Mouse (Mus musculus) kidney, embryonic 15.5 days (tissue): ENCODE measurements around the gene Efcab10. TPM values are rescaled to one million over a fixed set of nuclear protein-coding genes. Genes with fewer than 3 reads are reported as not detected.
A peak's percentile ranks its signal among the peaks of the same experiment; 100 is the strongest.

Experiments
- ATAC-seq: fragments of 200-750 bp; cut with Nextera tagmentation; replicated peaks from 2 replicates; pipeline ENCODE4 v1.8.0; 2017; ENCODE audit warnings: moderate TSS enrichment; ENCODE audit not compliant: low FRiP score
- H3K27ac ChIP-seq: fragments of 300-500 bp; sonication (generic); 2 replicates; pipeline ENCODE4 v1.5.1; 2015; ENCODE audit warnings: mild to moderate bottlenecking, inconsistent platforms
- H3K27me3 ChIP-seq: fragments of 300-500 bp; sonication (generic); 2 replicates; pipeline ENCODE4 v1.6.1; 2015; ENCODE audit warnings: inconsistent platforms
- H3K36me3 ChIP-seq: fragments of 300-500 bp; sonication (generic); 2 replicates; pipeline ENCODE4 v1.6.1; 2015; ENCODE audit warnings: inconsistent platforms
- H3K4me1 ChIP-seq: fragments of 300-500 bp; sonication (generic); 2 replicates; pipeline ENCODE4 v1.6.1; 2015; ENCODE audit warnings: inconsistent platforms
- H3K4me2 ChIP-seq: fragments of 300-500 bp; sonication (generic); 2 replicates; pipeline ENCODE4 v1.6.1; 2015; ENCODE audit warnings: moderate library complexity, mild to moderate bottlenecking, inconsistent platforms
- H3K4me3 ChIP-seq: fragments of 300-500 bp; sonication (generic); replicated peaks from 2 replicates; pipeline ENCODE4 v1.5.1; 2015; ENCODE audit warnings: mild to moderate bottlenecking, inconsistent platforms
- H3K9ac ChIP-seq: fragments of 300-500 bp; sonication (generic); 2 replicates; pipeline ENCODE4 v1.6.1; 2015; ENCODE audit warnings: mild to moderate bottlenecking, inconsistent platforms
- H3K9me3 ChIP-seq: fragments of 300-500 bp; sonication (generic); replicated peaks from 2 replicates; pipeline ENCODE4 v1.6.1; 2016; ENCODE audit warnings: inconsistent platforms
- WGBS: fragments of 180-500 bp; shearing (Covaris S2); methylation state at CpG from one replicate; pipeline ENCODE4 v1.1.7; 2015; ENCODE audit warnings: mixed read lengths; 5-methylcytosine and 5-hydroxymethylcytosine counted together
- polyA plus RNA-seq: library from polyadenylated mRNA; unstranded; fragments of >200 nt; fragmentation: Nextera tagmentation; extraction: Ambion mirVana; gene quantifications from 2 replicates; pipeline ENCODE4 v1.2.1, GENCODE M21; 2015

The Efcab10 gene
- polyA plus RNA-seq, 1 experiment from 2014 or later, result 0.65 TPM

- Histone ChIP-seq H3K9ac (0 out of 2 replicates have a peak overlapping the region, but pooled peaks have one; percentile 14), H3K9me3 (no peaks in the 10 kb centered on the region), H3K4me3 (peak overlapping the region; percentile 35), H3K4me2 (peak overlapping the region; percentile 61), H3K27ac (no peak overlapping the region), H3K36me3 (no peaks in the 10 kb centered on the region), H3K27me3 (0 out of 2 replicates have a peak, but pooled peaks cover 3% of the 10 kb centered on the region), H3K4me1 (peaks cover 8% of the 10 kb centered on the region)
- WGBS, result 16% methylated on average over 22 of the region's 22 CpGs
- ATAC-seq, result peak; percentile 86
Measured at GRCm38 (mm10) chr12:33379624-33380445, 14.8 kb upstream of the Efcab10 start.

GRCm38 (mm10) chr12:33388842-33389241, 5.8 kb upstream of the Efcab10 start:
- no peaks in the 10 kb centered on the region for H3K36me3 ChIP-seq
- no peak overlapping the region for H3K9ac ChIP-seq
- H3K4me3 ChIP-seq, result no peak overlapping the region
- WGBS, result 11% methylated on average over 5 of the region's 5 CpGs
- H3K9me3 ChIP-seq, result no peaks in the 10 kb centered on the region
- no peak overlapping the region for H3K27ac ChIP-seq
- no peak overlapping the region for H3K4me2 ChIP-seq
- peaks cover 11% of the 10 kb centered on the region; the same call in 1 of the 2 replicates for H3K27me3 ChIP-seq
- no peaks in the 10 kb centered on the region for H3K4me1 ChIP-seq
- 0 out of 2 replicates have a peak, but pooled peaks have one; percentile 49 for ATAC-seq

GRCm38 (mm10) chr12:33390844-33391560, 3.7 kb upstream of the Efcab10 start:
- peaks cover 11% of the 10 kb centered on the region for H3K4me1 ChIP-seq
- H3K9me3 ChIP-seq, result no peaks in the 10 kb centered on the region
- peaks cover 11% of the 10 kb centered on the region; the same call in 1 of the 2 replicates for H3K27me3 ChIP-seq
- H3K4me2 ChIP-seq, result no peak overlapping the region
- no peak overlapping the region for H3K9ac ChIP-seq
- H3K27ac ChIP-seq, result no peak overlapping the region
- 61% methylated on average over 2 of the region's 2 CpGs for WGBS
- no peak for ATAC-seq
- no peak overlapping the region for H3K4me3 ChIP-seq
- H3K36me3 ChIP-seq, result no peaks in the 10 kb centered on the region

GRCm38 (mm10) chr12:33403265-33403693, 8.6 kb downstream of the Efcab10 start:
- WGBS, result 25% methylated on average over 7 of the region's 7 CpGs
- H3K4me1 ChIP-seq, result 0 out of 2 replicates have a peak, but pooled peaks cover 3% of the 10 kb centered on the region
- H3K9me3 ChIP-seq, result no peaks in the 10 kb centered on the region
- no peaks in the 10 kb centered on the region for H3K27me3 ChIP-seq
- no peak overlapping the region for H3K27ac ChIP-seq
- H3K4me3 ChIP-seq, result no peak overlapping the region
- no peak overlapping the region for H3K9ac ChIP-seq
- ATAC-seq, result 0 out of 2 replicates have a peak, but pooled peaks have one; percentile 18
- no peak overlapping the region for H3K4me2 ChIP-seq
- H3K36me3 ChIP-seq, result no peaks in the 10 kb centered on the region

GRCm38 (mm10) chr12:33404996-33405395, 10.3 kb downstream of the Efcab10 start:
- 76% methylated on average over 5 of the region's 5 CpGs for WGBS
- Histone ChIP-seq H3K9me3 (no peaks in the 10 kb centered on the region), H3K4me1 (0 out of 2 replicates have a peak, but pooled peaks cover 3% of the 10 kb centered on the region), H3K9ac (no peak overlapping the region), H3K36me3 (no peaks in the 10 kb centered on the region), H3K4me3 (no peak overlapping the region), H3K27ac (no peak overlapping the region), H3K27me3 (no peaks in the 10 kb centered on the region), H3K4me2 (no peak overlapping the region)
- ATAC-seq, result no peak

GRCm38 (mm10) chr12:33405398-33406026, 10.9 kb downstream of the Efcab10 start:
- Histone ChIP-seq H3K36me3 (no peaks in the 10 kb centered on the region), H3K9me3 (no peaks in the 10 kb centered on the region), H3K27ac (no peak overlapping the region), H3K9ac (no peak overlapping the region), H3K4me1 (0 out of 2 replicates have a peak, but pooled peaks cover 3% of the 10 kb centered on the region), H3K4me2 (no peak overlapping the region), H3K4me3 (no peak overlapping the region), H3K27me3 (no peaks in the 10 kb centered on the region)
- WGBS, result 41% methylated on average over 6 of the region's 6 CpGs
- 0 out of 2 replicates have a peak, but pooled peaks have one; percentile 29 for ATAC-seq

- no peak for ATAC-seq
- Histone ChIP-seq H3K27me3 (peaks cover 7% of the 10 kb centered on the region; the same call in 1 of the 2 replicates), H3K4me2 (no peak overlapping the region), H3K9me3 (no peaks in the 10 kb centered on the region), H3K9ac (no peak overlapping the region), H3K4me1 (no peaks in the 10 kb centered on the region), H3K36me3 (no peaks in the 10 kb centered on the region), H3K4me3 (no peak overlapping the region), H3K27ac (no peak overlapping the region)
- 57% methylated on average over 6 of the region's 6 CpGs for WGBS
Measured at GRCm38 (mm10) chr12:33411580-33412151, 17.0 kb downstream of the Efcab10 start.

GRCm38 (mm10) chr12:33424329-33424728, 29.7 kb downstream of the Efcab10 start:
- H3K9me3 ChIP-seq, result no peaks in the 10 kb centered on the region
- no peak overlapping the region for H3K4me3 ChIP-seq
- no peak overlapping the region for H3K9ac ChIP-seq
- no peaks in the 10 kb centered on the region for H3K36me3 ChIP-seq
- H3K27me3 ChIP-seq, result peaks cover 18% of the 10 kb centered on the region; the same call in 1 of the 2 replicates
- no peak overlapping the region for H3K4me2 ChIP-seq
- WGBS, result 39% methylated on average over 3 of the region's 3 CpGs
- H3K4me1 ChIP-seq, result no peaks in the 10 kb centered on the region
- ATAC-seq, result no peak
- H3K27ac ChIP-seq, result no peak overlapping the region

GRCm38 (mm10) chr12:33427293-33427692, 32.6 kb downstream of the Efcab10 start:
- no peak for ATAC-seq
- Histone ChIP-seq H3K36me3 (no peaks in the 10 kb centered on the region), H3K4me2 (no peak overlapping the region), H3K4me1 (peaks cover 7% of the 10 kb centered on the region), H3K9ac (no peak overlapping the region), H3K27ac (no peak overlapping the region), H3K27me3 (peaks cover 18% of the 10 kb centered on the region; the same call in 1 of the 2 replicates), H3K9me3 (no peaks in the 10 kb centered on the region), H3K4me3 (no peak overlapping the region)
- WGBS, result 20% methylated on average over 3 of the region's 3 CpGs

- Histone ChIP-seq H3K36me3 (no peaks in the 10 kb centered on the region), H3K4me3 (no peak overlapping the region), H3K9me3 (no peaks in the 10 kb centered on the region), H3K27me3 (peaks cover 18% of the 10 kb centered on the region; the same call in 1 of the 2 replicates), H3K4me1 (peaks cover 7% of the 10 kb centered on the region), H3K9ac (no peak overlapping the region), H3K4me2 (no peak overlapping the region), H3K27ac (no peak overlapping the region)
- ATAC-seq, result no peak
- 82% methylated on average over 2 of the region's 2 CpGs for WGBS
Measured at GRCm38 (mm10) chr12:33427726-33428125, 33.1 kb downstream of the Efcab10 start.

- under 1% methylated on average over 66 of the region's 66 CpGs for WGBS
- Histone ChIP-seq H3K36me3 (peaks cover 5% of the 10 kb centered on the region; the same call in 1 of the 2 replicates), H3K9ac (peak within 1 kb of the TSS; percentile 88), H3K27ac (peak within 1 kb of the TSS; percentile 79), H3K27me3 (peaks cover 8% of the 10 kb centered on the region; the same call in 1 of the 2 replicates), H3K9me3 (no peaks in the 10 kb centered on the region), H3K4me3 (peak within 1 kb of the TSS; percentile 100), H3K4me1 (peaks cover 7% of the 10 kb centered on the region), H3K4me2 (peak within 1 kb of the TSS; percentile 67)
- peak; percentile 96 for ATAC-seq
Measured at GRCm38 (mm10) chr12:33429387-33430160, 34.9 kb downstream of the Efcab10 start, which contains the start of gene Twistnb. Gene Twistnb, plus strand, starts transcription at chr12:33429635.
